Mouse (Mus musculus) cerebellum, adult 8-10 months (tissue): ENCODE measurements around the gene Smco4.
"Not testable (repeated sequence)": the region's sequence is repeated elsewhere in the genome, so short reads cannot be mapped to it uniquely, and the experiment has no call there.

Source experiments
- DNase-seq: peaks from one replicate; pipeline ENCODE4 v3.0.0; 2022

Gene Smco4

DNA sequence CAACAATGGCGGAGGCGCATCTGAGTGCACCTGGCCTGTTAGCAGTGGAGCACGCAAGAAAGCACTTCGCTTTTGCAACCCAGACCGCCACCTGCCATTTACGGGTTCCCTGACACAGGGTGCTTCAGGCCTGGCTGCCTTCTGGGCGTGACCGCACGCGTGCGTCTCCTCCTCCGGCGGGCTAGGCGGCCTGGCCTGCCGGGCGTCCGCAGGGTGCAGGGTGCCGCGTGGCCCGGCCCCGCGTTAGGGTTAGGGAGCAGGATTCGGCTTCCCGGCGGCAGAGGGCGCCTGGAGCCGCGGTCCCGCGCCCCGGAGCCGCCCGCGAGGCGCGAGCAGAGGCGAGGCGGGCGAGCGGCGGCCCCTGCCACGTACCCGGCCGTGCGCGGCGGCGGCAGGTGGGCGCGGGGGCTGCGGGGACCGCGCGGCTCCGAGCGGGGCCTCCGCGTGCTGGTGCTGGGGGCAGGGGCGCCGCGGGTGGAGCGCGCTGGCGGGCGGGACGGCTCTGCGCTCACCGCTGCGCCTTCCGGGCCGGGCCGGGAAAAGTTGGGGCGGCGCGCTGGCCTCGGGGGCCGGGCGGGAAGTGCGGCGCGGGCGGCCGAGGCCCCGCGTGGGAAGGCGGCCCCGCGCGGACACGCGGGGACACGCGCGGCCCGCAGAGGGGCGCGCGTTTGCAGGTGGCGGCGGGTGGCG lies at the start of gene Smco4:
Smco4 (plus strand) TSS at position 198 of the 690 bp plus-strand sequence.
- DNase-seq: peak; percentile 27

DNA sequence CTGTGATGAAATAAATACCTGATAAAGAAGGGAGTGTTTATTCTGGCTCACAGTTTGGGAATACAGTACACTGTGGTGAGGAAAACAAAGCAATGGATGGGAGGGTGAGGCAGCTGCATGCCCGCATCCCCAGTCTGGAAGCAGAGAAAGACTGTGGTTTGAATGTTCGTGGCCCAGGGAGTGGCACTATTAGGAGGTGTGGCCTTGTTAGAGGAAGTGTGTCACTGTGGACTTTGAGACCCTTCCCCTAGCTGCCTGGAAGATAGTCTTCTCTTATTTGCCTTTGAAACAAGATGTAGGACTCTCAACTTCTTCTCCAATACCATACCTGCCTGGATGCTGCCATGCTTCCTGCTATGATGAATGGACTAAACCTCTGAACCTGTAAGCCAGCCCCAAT lies 45.8 kb upstream of the Smco4 start:
- no peak for DNase-seq

DNA sequence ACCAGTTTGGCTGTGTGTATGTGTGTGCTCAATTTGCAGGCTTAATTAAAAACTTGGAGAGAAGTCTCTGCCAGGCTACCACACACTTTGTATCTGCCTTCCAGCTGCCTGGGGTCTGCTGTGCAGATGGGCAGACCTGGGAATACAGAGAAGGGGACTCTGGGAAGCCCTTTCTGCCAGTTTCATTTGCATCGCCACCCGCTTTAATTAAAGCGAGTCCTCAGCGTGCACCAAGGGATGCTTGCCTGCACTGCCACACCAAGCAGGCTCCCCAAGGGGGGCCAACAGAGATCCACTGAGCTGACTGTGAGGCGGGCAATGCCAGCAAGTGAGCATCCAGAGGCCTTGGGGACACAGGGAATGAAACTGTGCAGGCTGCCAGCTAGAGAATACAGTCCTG lies 42.3 kb upstream of the Smco4 start:
- DNase-seq: no peak

DNA sequence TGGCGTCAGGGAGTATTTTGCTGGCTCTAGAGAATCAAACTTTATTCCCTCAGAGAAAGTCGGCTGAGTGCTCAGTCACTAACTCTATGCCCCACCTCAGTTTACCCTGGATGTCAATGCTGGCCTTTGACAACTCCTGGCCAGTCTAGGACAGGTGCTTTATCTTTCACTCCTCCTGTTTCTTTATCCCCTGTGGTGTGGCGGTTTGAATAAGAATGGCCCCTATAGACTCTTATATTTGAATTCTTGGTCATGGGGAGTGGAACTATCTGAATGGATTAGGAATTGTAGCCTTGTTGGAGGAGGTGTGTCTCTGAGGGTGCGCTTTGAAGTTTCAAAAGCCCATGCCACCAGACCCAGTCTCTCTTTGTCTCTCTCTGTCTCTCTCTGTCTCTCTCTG lies 21.0 kb upstream of the Smco4 start:
- DNase-seq: no peak

DNA sequence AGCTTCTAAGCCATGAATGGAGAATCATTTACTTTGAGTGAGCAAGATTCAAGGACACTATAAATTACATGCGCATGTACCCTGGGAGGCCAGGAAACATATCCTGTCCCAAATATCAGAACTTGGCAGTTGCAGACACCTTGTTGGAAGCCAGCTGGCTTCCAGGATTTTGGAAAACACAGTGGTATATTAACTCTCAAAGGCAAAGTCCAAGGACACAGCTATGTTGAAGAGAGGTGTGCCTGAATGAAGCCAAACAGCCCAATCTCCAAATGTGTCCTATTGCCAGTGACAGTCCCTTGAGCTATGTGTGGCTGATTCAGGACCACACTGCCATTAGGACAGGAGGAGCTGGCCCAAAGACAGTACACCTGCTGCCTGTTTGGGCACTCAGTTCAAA lies 20.0 kb upstream of the Smco4 start:
- peak; percentile 3 for DNase-seq

DNA sequence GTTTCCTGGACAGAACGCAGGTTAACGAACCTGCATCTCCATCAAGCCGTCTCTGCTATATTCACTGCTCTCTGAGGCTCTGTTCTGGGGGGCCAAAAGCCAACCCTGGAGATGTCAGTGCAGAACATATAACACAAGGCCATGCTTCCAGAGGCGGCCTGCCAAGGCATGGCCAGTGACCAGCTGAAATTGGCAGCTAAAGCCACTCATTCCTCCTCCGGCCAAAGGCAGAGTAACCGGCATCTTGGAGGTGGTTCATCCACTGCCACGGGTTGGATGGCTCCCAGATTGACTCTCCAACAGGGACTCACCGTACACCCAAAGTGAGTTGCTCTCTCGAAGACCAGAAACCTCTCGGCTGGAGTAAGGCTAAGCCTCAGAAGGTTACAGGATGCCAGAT lies 15.7 kb upstream of the Smco4 start:
- peak; percentile 41 for DNase-seq

DNA sequence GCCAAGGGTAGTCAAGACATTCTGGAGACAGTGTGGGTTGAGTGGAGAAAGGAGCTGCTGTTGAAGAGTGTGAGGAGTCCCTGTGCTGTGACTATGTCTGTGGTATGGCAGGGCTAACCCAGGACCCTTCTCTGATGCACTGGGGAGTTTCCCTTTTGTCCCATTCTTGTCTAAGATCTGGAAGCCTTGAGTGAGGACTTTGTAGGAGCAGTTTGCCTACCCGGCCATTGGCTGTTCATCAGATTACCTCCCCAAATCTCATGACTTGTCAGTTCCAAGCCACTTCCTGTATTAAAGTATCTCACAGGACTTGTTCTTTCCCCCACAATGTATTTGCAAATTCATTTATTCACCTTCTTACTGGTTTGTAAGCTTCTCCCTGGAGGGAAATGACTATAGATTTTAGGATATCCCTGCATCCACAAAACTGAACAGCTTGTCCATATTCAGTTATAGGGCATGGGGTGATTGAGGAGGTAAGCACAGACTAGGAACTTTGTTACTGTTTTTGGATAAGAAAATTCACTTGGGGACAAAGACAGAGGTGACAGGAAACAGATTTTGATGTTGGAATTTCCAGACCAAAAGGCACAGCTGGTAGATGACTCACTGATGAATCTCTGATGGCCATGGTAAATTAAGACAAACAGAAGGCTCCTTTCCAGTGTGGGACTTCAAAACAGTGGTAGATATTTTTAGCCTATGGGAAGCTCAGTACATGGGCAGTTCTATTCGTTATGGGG lies 5.4 kb upstream of the Smco4 start:
- no peak for DNase-seq

DNA sequence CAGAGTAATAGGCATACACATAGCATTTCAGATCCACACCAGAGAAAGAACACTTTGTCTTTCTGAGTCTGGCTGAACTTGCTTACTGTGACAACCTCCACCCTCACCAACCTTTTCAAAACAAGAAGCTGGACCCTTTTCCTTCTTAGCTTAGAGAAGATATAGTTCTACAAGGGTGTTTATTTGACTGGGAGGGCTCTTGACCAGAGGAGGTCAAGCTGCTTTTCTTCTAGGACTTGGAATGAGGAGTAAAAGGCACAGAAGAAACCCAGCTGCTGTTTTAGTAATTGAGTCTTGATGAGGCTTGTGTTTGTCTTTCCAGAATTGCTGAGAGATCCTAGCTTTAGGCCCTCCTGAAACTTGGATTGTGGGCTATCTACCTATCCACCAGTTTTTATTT lies 3.9 kb upstream of the Smco4 start:
- no peak for DNase-seq

DNA sequence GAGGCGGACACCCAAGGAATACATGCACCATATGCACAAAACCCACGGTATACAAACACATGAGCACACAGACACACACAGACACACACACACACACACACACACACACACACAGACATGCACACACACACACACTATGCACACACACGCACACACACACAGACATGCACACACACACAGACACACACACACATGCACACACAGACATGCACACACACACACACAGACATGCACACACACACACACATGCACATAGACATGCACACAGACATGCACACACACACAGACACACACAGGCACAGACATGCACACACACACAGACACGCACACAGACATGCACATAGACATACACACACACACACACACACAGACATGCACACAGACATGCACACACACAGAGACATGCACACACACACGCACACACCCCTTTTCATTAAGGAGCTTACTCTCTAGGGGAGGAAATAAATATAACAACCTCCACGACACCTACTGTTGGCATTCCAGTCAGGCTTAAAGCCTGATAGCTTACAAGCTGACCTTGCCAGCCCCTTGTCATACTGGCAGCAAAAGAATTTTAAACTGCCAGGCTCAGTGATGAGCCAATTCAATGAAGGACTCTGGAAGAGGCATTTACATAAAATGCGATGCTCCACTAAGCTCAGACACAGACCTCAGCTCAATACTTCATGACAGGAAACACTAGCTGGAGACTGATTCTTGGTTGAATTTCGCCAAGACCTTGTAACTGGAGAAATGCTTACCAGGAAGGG lies 2.7 kb upstream of the Smco4 start:
- DNase-seq: no peak

DNA sequence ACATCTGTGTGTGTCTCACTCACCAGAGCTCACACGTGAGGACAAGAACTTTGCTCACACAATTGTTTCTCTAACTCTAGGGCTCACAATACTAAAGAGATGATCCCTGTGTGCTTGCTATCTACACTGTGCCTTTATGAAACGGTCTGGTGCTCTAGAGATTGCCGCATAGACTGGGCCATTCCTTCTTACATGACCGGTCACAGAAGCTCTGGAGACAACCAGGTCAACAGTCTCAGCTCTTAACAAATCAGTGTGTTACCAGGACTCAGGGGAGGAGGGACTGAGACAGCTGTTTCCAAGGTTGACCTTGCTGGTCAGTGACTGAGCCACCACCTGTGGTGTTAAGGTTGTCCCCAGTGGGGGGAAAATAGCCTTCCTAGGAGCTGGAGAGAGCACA lies 1.5 kb upstream of the Smco4 start:
- no peak for DNase-seq

DNA sequence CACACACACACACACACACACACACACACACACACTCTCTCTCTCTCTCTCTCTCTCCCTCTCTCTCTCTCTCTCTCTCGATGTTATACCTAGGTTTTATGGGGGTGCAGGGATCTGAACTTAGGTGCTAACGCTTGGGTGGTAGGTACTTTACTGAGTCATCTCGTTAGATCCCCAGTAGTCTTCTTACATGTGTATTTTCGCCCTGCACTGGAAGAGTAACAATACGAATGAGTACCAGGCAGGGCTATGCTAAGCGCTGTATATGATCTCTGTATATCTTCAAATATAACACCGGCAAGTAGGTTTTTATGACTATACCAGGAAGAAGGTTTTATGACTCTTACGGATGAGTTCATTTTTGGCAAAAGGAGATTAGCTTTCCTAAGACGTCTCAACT lies 831 bp upstream of the Smco4 start:
- no peak for DNase-seq

DNA sequence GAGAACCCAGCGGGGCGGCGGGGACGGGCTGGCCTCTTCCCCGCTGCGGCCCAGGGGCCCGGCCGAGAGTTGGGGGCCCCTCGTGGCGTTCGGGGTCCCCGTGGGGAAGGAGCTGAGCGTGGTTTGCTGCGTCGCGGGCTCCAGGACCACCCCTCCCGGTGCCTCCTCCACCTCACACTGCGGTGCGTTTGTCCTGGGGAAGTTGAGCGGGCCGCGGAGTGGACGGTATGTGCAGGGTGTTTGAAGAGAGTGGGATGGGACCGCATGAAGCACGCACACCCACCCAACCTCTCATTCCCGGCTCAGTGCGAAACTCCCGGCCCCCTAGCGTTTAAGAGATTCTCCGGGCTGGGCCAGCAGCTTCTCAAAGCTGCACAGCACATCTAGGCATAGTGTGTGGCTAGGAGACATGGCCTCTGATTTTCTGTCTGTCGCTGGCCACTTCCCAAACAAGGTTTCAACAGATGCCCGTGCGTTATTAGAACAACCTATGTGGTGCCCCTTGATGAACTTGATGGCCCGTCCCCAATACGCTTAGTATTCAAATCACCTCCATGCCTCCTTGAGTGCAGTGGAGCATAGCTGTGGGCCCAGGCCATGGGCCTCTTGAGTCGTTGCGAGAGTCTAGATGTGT lies 810 bp downstream of the Smco4 start:
- DNase-seq: no peak

DNA sequence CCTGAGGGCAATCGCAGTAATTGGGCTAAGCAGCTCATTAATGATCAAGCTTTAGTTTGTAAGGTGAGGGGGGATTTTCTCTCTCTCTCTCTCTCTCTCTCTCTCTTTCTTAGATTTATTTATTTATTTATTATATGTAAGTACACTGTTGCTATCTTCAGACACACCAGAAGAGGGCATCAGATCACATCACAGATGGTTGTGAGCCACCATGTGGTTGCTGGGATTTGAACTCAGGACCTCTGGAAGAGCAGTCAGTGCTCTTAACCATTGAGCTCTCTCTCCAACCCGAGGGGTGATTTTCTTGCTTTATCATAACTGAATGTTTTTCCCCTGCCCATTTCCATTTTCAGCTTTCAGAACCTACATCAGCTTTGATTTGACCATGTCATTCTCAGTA lies 2.0 kb downstream of the Smco4 start:
- DNase-seq: not testable (repeated sequence)

DNA sequence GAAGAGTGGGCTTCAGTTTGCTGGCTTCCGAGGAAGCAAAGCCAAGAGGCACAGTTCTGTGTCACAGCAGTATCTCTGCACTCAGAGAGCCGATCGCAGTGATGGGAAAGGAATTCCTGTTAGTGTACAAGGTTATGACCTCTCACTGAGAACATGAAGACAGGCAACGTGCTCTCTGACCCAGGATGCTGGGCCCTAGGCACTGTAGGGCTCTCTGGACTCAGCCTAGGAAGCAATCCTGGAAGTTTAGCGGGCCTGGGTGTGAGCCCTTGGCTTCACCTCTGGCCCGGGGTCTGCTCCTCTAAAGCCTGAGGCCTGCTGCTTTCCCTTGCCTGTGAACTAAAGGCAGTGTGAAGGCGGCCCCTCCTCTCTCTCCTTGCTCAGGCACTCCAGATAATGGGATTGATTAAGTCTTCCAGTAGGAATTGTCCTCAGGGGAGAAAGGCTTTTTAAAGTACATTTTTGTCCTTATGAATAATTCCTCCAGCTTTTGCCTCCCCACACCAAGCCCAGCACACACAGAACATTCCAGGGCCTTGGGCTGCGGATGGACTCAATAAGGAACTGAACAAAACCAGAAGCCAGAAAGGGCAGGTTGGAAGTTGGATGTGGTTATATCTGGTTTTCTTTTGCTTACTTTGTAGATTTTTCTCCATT lies 2.8 kb downstream of the Smco4 start:
- no peak for DNase-seq

DNA sequence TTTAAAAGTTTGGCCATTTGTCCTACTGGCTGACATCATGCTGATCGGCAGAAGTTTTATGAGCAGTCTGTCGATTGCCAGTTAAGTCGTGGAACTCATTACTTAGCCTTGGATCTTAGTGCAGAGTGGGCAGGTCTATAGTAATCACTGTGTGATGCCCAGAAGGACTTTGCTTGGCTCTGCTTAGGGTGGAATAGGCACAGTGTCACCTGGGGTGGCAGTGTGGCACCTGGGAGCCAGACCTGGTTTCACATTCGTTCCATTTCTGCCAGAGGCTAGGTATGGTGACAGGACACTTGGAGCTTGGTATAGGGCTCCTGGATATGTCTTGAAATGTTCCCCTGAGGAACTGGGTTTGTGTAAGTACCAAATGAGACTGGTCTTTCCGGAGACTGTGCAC lies 6.8 kb downstream of the Smco4 start:
- no peak for DNase-seq

DNA sequence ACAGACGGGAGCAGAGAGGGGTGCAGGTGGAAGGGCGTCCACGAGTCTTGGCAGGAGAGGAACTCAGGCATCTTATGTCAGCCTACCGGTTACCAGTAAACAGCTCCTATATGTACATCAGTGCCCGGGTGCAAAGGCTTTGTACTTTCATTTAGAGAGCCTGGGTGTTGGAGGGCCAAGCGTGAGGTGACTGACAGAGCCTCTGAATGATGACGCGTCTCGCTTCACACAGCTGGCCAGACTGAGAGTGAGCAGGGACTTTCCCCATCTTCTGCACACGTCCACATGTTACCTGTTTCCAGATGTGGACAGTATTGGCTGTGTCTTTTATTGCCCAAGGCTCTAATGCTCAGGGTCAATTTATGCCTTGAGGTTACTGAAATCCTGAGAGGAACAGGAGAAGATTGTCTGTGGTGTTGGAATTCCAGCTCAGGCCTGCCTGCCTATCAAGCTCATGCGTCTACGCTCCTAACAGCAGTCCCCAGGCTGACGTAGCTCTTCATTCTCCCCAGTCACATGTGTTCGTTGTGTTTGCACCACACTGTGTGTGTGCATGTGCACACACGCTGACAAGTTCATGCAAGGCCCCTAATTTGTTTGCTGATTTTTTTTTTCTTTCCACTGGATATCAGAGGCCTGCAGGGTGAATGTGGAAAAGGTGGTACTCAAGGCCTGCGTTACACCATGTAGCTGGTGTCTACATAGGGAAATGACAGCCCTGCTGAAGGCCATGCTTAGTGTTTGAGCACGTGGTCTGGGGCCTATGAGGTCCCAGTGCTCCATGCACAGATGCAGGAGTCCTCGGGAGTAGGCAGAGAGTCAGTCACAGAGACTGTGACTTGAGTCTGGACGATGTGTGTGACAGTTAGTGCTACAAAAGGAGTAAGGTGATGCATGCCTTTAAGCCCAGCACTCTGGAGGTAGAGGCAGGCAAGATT lies 8.4 kb downstream of the Smco4 start:
- DNase-seq: no peak

DNA sequence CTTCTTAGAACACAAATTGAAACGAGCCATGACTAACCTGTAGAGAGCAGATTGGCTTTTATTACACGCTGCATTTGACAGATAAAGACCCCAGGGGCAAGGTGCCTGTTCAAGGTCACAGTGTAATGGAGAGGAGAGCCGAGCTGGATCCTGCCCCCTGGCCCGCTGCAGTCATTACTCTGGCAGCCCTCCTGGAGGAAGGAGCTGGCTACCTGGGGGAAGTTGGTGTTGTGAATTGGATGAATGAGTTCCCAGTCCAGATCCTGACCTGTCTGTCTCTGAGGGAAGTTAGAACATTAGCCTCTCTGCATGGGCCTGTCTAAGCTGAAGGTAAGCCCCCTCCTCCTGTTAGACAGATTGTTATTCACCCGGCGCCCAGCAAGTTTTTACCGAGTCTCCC lies 9.2 kb downstream of the Smco4 start:
- DNase-seq: no peak

DNA sequence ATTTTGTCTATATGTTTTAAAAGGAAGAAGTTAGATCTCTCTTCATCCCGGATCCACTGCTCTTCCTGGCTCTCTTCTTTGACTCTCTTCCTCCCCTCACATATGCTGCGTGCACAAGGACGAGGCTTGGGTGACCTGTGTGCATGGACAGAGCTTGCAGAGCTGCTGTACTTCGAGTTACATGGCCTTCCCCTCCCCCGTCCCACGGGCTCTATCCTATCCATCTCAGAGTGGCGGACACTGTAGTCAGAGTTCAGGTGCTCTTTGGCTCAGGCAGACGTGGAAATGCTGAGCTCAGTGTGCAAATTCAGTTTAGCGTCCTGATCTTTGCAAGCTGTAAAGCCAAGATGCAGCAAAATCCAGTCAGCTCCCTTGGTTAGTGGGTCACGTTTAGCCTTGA lies 10.1 kb downstream of the Smco4 start:
- no peak for DNase-seq

DNA sequence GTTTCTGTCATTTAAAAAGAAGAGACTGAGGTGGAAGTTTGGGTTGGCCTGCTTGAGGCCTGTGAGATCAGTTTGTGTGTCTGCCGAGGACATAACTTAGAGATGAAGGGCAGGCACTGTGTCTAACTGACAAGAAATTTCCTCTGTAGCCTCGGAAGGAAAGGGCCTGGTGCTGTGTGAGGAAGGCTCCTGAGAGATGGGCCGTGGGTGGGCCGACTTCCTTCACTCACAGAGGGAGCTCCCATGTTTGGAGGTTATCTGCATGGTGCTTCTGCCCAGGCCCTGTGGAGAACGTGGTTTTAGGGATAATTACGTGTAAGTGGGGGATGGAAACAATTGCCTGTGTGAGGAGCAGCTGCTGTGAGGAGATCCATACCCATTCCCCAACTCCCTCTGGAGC lies 10.6 kb downstream of the Smco4 start:
- no peak for DNase-seq

DNA sequence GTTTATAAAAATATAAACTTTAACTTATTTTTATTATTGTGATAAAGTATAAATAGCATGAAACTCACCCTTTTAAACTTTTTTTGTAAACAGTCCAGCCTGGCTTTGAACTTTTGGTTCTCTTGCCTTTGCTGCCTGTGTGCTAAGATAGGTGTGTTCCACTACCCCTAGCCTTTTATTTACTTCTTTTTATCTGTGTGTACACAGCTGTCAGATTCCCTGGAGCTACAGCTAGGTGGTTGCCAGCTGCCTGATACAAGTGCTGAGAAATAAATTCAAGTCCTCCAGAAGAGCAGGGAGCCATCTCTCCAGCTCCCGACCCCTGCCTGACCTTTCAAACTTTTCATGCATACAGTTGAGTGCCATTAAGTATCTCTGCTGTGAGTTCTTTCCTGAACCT lies 12.1 kb downstream of the Smco4 start:
- DNase-seq: no peak

DNA sequence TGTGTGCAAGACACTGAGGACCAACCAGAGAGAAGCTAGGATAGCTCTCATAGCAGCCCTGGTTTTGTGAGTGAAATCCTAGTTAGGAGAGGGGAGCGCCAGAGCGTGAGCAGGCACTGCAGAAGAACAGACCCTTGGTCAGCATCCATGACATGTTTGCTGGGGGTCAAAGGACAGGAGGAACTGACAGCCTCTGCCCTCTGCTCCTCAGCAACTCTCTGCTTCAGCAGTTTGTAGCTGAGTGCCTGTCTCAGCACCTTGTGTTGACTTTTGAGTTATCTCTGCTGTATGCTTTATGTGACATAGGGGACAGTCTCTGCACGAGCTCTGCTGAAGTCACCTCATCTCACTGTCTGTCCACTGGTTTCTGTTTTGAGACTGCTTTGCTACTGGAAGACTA lies 13.6 kb downstream of the Smco4 start:
- DNase-seq: no peak

DNA sequence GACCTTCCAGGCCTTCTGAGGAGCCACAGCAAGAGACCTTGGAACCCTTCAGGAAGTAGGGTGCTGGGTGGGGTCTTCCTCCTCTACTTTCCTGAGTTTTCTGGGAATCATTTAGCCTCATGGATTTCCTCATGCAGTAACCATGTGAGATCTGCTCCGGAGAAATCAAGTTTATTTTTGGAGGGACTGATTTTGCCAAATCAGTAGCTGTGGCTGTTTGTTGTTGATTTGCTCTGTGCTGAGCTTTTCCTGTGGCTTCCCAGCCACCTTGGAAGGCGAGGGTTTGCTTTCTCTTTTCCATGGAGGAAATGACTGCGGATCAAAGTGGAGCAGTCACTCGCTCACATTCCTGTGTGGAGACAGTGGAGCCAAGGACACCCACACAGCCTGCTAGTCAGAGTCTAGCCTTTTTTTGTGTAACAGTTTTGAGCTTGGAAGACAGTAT lies 14.2 kb downstream of the Smco4 start:
- DNase-seq: no peak
